Comparison of ENCODE assay signal across 8 mouse cellular contexts in the genomic region with DNA sequence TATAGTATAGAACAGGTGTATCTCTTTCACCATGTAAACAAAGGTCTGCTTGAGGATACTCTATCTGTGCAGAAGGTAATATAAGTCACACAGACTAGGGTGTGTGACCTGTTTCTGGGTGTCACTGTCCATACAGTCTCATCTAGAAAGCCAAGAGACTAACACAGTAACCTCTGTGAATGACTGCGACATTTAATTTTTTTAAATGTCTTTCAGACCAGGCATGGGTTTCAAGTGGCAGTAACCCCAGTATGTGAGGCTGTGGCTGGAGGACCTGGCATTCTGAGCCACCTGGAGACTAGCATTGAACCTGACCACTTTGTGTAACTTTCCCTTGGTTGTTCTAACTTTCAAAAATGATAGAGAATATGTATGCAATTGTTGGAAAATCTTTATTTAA. TPM values are rescaled to one million over a fixed set of nuclear protein-coding genes. Genes with fewer than 3 reads are reported as not detected.
A peak's percentile ranks its signal among the peaks of the same experiment; 100 is the strongest.
DNase-seq lines count a peak whose midpoint lies in the region; ATAC-seq and TF ChIP-seq lines count a peak whose summit lies in the region.

No protein-coding gene starts in this region.

- TF ChIP-seq POLR2A in embryonic fibroblast, embryonic 13.5 days (IDR thresholded peaks at IDR 0.05; ENCODE audit: low read depth, low read length) = no peak

- H3K4me3 ChIP-seq in kidney, postnatal 0 days (replicated peaks; ENCODE audit: low read depth, low read length) = peak overlapping the region; percentile 63; the same call in 1 of the 2 replicates
- H3K4me3 ChIP-seq in embryonic fibroblast, embryonic 13.5 days (ENCODE audit: insufficient read depth, low read length) = peak overlapping the region; percentile 47
- H3K4me3 ChIP-seq in limb, embryonic 10.5 days = peak overlapping the region; percentile 82
- peak overlapping the region; percentile 83 for H3K4me3 ChIP-seq in neural tube, embryonic 13.5 days

- H3K36me3 ChIP-seq in kidney, postnatal 0 days (ENCODE audit: insufficient read depth, low read length) = 0 out of 2 replicates have a peak, but pooled peaks cover 2% of the 10 kb centered on the region
- H3K36me3 ChIP-seq in limb, embryonic 10.5 days = peaks cover 16% of the 10 kb centered on the region
- H3K36me3 ChIP-seq in neural tube, embryonic 13.5 days = peaks cover 4% of the 10 kb centered on the region

- WGBS in kidney, postnatal 0 days = 67% methylated on average over 1 of the region's 1 CpGs
- 91% methylated on average over 1 of the region's 1 CpGs for WGBS in limb, embryonic 10.5 days
- 90% methylated on average over 1 of the region's 1 CpGs for WGBS in neural tube, embryonic 13.5 days

- no peaks in the 10 kb centered on the region for H3K27me3 ChIP-seq in kidney, postnatal 0 days (ENCODE audit: insufficient read depth, low read length)
- no peaks in the 10 kb centered on the region for H3K27me3 ChIP-seq in limb, embryonic 10.5 days (ENCODE audit: low read depth, poor library complexity, severe bottlenecking)
- H3K27me3 ChIP-seq in neural tube, embryonic 13.5 days = no peaks in the 10 kb centered on the region

- H3K4me1 ChIP-seq in kidney, postnatal 0 days (replicated peaks; ENCODE audit: insufficient read depth, low read length) = peaks cover 16% of the 10 kb centered on the region; the same call in 1 of the 2 replicates
- no peaks in the 10 kb centered on the region; the same call in 1 of the 2 replicates for H3K4me1 ChIP-seq in embryonic fibroblast, embryonic 13.5 days (ENCODE audit: control insufficient read depth, insufficient read depth, low read length)
- peaks cover 26% of the 10 kb centered on the region for H3K4me1 ChIP-seq in limb, embryonic 10.5 days
- peaks cover 43% of the 10 kb centered on the region for H3K4me1 ChIP-seq in neural tube, embryonic 13.5 days (replicated peaks)

- TF ChIP-seq CTCF in kidney, postnatal 0 days (IDR thresholded peaks at IDR 0.05; ENCODE audit: low read depth) = no peak
- no peak for TF ChIP-seq CTCF in embryonic fibroblast, embryonic 13.5 days (IDR thresholded peaks at IDR 0.05; ENCODE audit: borderline replicate concordance, insufficient read depth, low read length)

- H3K9me3 ChIP-seq in kidney, postnatal 0 days (replicated peaks; ENCODE audit: low read length) = no peaks in the 10 kb centered on the region
- H3K9me3 ChIP-seq in limb, embryonic 10.5 days (replicated peaks) = no peaks in the 10 kb centered on the region
- no peaks in the 10 kb centered on the region for H3K9me3 ChIP-seq in neural tube, embryonic 13.5 days

- no peak for DNase-seq in kidney, postnatal 0 days (ENCODE audit: low spot score)
- DNase-seq in kidney, postnatal 36 days = no peak
- DNase-seq in limb, embryonic 10.5 days (ENCODE audit: low spot score) = no peak
- DNase-seq in urinary bladder, adult 2 months (ENCODE audit: low spot score) = no peak
- DNase-seq in left cerebral cortex, adult 9 months (ENCODE audit: low spot score in 2 of 2) = no peak

- ATAC-seq in kidney, postnatal 0 days (replicated peaks; ENCODE audit: low FRiP score, low read depth) = no peak
- no peak for ATAC-seq in neural tube, embryonic 13.5 days (ENCODE audit: low read depth)
- no peak for ATAC-seq in frontal cortex, adult (ENCODE audit: low TSS enrichment)

- H3K27ac ChIP-seq in kidney, postnatal 0 days = no peak overlapping the region
- no peak overlapping the region for H3K27ac ChIP-seq in embryonic fibroblast, embryonic 13.5 days (ENCODE audit: insufficient read depth, low read length)
- H3K27ac ChIP-seq in limb, embryonic 10.5 days = peak overlapping the region; percentile 93; the same call in 1 of the 2 replicates
- H3K27ac ChIP-seq in neural tube, embryonic 13.5 days (replicated peaks) = no peak overlapping the region

- H3K4me2 ChIP-seq in kidney, postnatal 0 days (ENCODE audit: low read length) = peak overlapping the region; percentile 67
- peak overlapping the region; percentile 68 for H3K4me2 ChIP-seq in neural tube, embryonic 13.5 days

- peak overlapping the region; percentile 85; the same call in 1 of the 2 replicates for H3K9ac ChIP-seq in kidney, postnatal 0 days (ENCODE audit: low read depth, low read length)
- H3K9ac ChIP-seq in neural tube, embryonic 13.5 days = peak overlapping the region; percentile 94

RNA-seq across cellular contexts. Expression of a gene that starts 1.2 kb away (rescaled TPM):
- polyA plus RNA-seq in kidney, postnatal 0 days (2015; fragmentation: Nextera tagmentation; extraction: Ambion mirVana) = 142 and 159 TPM in 2 replicates
- 54.2 and 80.9 TPM in 2 replicates for polyA plus RNA-seq in embryonic fibroblast, embryonic 13.5 days (2011; ENCODE audit: insufficient read length, low read depth, missing spikeins)
- 40.4 and 46.7 TPM in 2 replicates for polyA plus RNA-seq in limb, embryonic 10.5 days (2016; fragmentation: Nextera tagmentation; extraction: Ambion mirVana)
- 68.9 and 85.0 TPM in 2 replicates for polyA plus RNA-seq in neural tube, embryonic 13.5 days (2015; fragmentation: Nextera tagmentation; extraction: Ambion mirVana)
- polyA plus RNA-seq in urinary bladder, adult 2 months (2012; rRNA removed) = 46.2 and 52.4 TPM in 2 replicates
